26 mouse cellular contexts compared by ENCODE assay signal in the genomic region with DNA sequence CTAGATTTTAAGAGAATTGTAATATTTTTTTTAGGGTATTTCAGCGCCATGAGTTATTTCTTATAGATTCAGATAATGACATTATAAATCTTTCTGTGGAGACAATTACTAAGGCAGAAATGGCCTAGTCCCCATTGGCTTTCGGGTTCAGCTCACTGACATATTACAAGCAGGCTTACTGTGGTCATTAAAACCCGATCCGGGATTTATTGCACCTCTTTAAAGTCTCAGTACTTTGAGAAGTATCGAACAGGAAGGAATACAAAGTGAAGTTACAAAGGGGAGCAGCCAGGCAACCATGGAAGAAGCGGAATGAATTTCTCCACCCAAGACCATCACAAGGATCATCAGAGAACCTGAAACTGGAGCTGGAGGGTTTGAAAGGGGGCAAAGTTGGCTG.
DNase-seq lines count a peak whose midpoint lies in the region; ATAC-seq and TF ChIP-seq lines count a peak whose summit lies in the region.
"Had no signal": no experiment of that assay in that cellular context is flagged by ENCODE, and none has a peak within 500 bp of the region (broad histone marks: within the 10 kb centered on the region; RNA-seq: fewer than 3 reads in every experiment).

No protein-coding gene starts in this region.

- 14% methylated on average over 6 of the region's 6 CpGs for WGBS in limb, embryonic 11.5 days
- WGBS in neural tube, embryonic 13.5 days: 12% methylated on average over 6 of the region's 6 CpGs

- H3K27ac ChIP-seq in brown adipose tissue, adult 24 weeks (replicated peaks; ENCODE audit: low read depth, low read length): peak overlapping the region; percentile 44; the same call in 1 of the 2 replicates
- no peak overlapping the region for H3K27ac ChIP-seq in limb, embryonic 11.5 days (replicated peaks; ENCODE audit: low read depth, low read length)
- no peak overlapping the region; the same call in 1 of the 2 replicates for H3K27ac ChIP-seq in neural tube, embryonic 13.5 days (replicated peaks)
- no peak overlapping the region for H3K27ac ChIP-seq in gastrocnemius, adult 2 months
- H3K27ac ChIP-seq: embryonic facial prominence, embryonic 13.5 days; forebrain, embryonic 10.5 days; forebrain, embryonic 15.5 days; heart, embryonic 13.5 days; hindbrain, embryonic 14.5 days; liver, embryonic 13.5 days; midbrain, embryonic 13.5 days; stomach, embryonic 15.5 days had no signal

- intact Hi-C loops in gastrocnemius, adult 2 months (cut with DNase I): no loop called here

- no peak overlapping the region for H3K9ac ChIP-seq in limb, embryonic 11.5 days (ENCODE audit: low read length)
- no peak overlapping the region for H3K9ac ChIP-seq in neural tube, embryonic 13.5 days
- H3K9ac ChIP-seq: embryonic facial prominence, embryonic 13.5 days; forebrain, embryonic 15.5 days; heart, embryonic 13.5 days; hindbrain, embryonic 14.5 days; liver, embryonic 13.5 days; midbrain, embryonic 13.5 days; stomach, embryonic 15.5 days had no signal

- no peak for ATAC-seq in limb, embryonic 11.5 days (ENCODE audit: insufficient number of reproducible peaks, low FRiP score, low TSS enrichment, low read depth)
- peak; percentile 70 for ATAC-seq in neural tube, embryonic 13.5 days (ENCODE audit: low read depth)
- ATAC-seq: forebrain, embryonic 15.5 days; inflammation-experienced regulatory T-cells, adult 6 months; lung, postnatal 0 days; midbrain, embryonic 13.5 days had no signal

- no peaks in the 10 kb centered on the region for H3K36me3 ChIP-seq in limb, embryonic 11.5 days (ENCODE audit: control insufficient read depth, insufficient read depth, low read length)
- H3K36me3 ChIP-seq in neural tube, embryonic 13.5 days: no peaks in the 10 kb centered on the region
- H3K36me3 ChIP-seq: embryonic facial prominence, embryonic 13.5 days; forebrain, embryonic 10.5 days; forebrain, embryonic 15.5 days; heart, embryonic 13.5 days; liver, embryonic 13.5 days; midbrain, embryonic 13.5 days; stomach, embryonic 15.5 days had no signal

- H3K27me3 ChIP-seq in limb, embryonic 11.5 days (ENCODE audit: control insufficient read depth, insufficient read depth, low read length): no peaks in the 10 kb centered on the region
- H3K27me3 ChIP-seq in neural tube, embryonic 13.5 days: no peaks in the 10 kb centered on the region
- H3K27me3 ChIP-seq: CH12.LX; embryonic facial prominence, embryonic 13.5 days; forebrain, embryonic 15.5 days; heart, embryonic 13.5 days; liver, embryonic 13.5 days; megakaryocyte, embryonic 14.5 days; midbrain, embryonic 13.5 days; stomach, embryonic 15.5 days had no signal

- TF ChIP-seq CTCF in gastrocnemius, adult 2 months (IDR thresholded peaks at IDR 0.05): no peak

- H3K4me2 ChIP-seq in limb, embryonic 11.5 days (ENCODE audit: low read depth, severe bottlenecking): no peak overlapping the region
- peak overlapping the region; percentile 9; the same call in 1 of the 2 replicates for H3K4me2 ChIP-seq in neural tube, embryonic 13.5 days
- H3K4me2 ChIP-seq: embryonic facial prominence, embryonic 13.5 days; forebrain, embryonic 15.5 days; heart, embryonic 13.5 days; hindbrain, embryonic 14.5 days; liver, embryonic 13.5 days; midbrain, embryonic 13.5 days; stomach, embryonic 15.5 days had no signal

- DNase-seq in embryo, embryonic 10.5 days (ENCODE audit: low spot score): peak; percentile 34
- no peak for DNase-seq in embryo, embryonic 10 days (ENCODE audit: low spot score)
- peak; percentile 36 for DNase-seq in limb, embryonic 11.5 days (ENCODE audit: low spot score)
- DNase-seq in adrenal gland, adult 2 months: no peak
- DNase-seq in gastrocnemius, adult 2 months: no peak
- DNase-seq: cerebellum, adult 18-20 months; cerebellum, postnatal 10 days; heart, postnatal 10 days; kidney, adult 11 months; kidney, postnatal 25 days; left cerebral cortex, postnatal 4 days; liver, embryonic 13.5 days; right cerebral cortex, postnatal 14 days had no signal

- peaks cover 3% of the 10 kb centered on the region; the same call in 1 of the 2 replicates for H3K4me1 ChIP-seq in brown adipose tissue, adult 24 weeks (ENCODE audit: control insufficient read depth, insufficient read depth, insufficient read length, low read length)
- H3K4me1 ChIP-seq in limb, embryonic 11.5 days (ENCODE audit: control insufficient read depth, insufficient read depth, low read length): peaks cover 7% of the 10 kb centered on the region; the same call in 1 of the 2 replicates
- peaks cover 22% of the 10 kb centered on the region for H3K4me1 ChIP-seq in neural tube, embryonic 13.5 days (replicated peaks)
- H3K4me1 ChIP-seq: embryonic facial prominence, embryonic 13.5 days; forebrain, embryonic 10.5 days; forebrain, embryonic 15.5 days; heart, embryonic 13.5 days; liver, embryonic 13.5 days; megakaryocyte, embryonic 14.5 days; midbrain, embryonic 13.5 days; stomach, embryonic 15.5 days had no signal

- H3K9me3 ChIP-seq in limb, embryonic 11.5 days (ENCODE audit: control insufficient read depth, low read length): no peaks in the 10 kb centered on the region
- peaks cover 2% of the 10 kb centered on the region; the same call in 1 of the 2 replicates for H3K9me3 ChIP-seq in neural tube, embryonic 13.5 days
- H3K9me3 ChIP-seq: embryonic facial prominence, embryonic 13.5 days; forebrain, embryonic 10.5 days; stomach, embryonic 15.5 days had no signal

- H3K4me3 ChIP-seq in brown adipose tissue, adult 24 weeks (ENCODE audit: insufficient read depth, low read depth, low read length): no peak overlapping the region
- no peak overlapping the region for H3K4me3 ChIP-seq in limb, embryonic 11.5 days (ENCODE audit: low read depth, low read length)
- H3K4me3 ChIP-seq in neural tube, embryonic 13.5 days: no peak overlapping the region
- no peak overlapping the region for H3K4me3 ChIP-seq in gastrocnemius, adult 2 months
- H3K4me3 ChIP-seq: embryonic facial prominence, embryonic 13.5 days; forebrain, embryonic 10.5 days; forebrain, embryonic 15.5 days; heart, embryonic 13.5 days; liver, embryonic 13.5 days; megakaryocyte, embryonic 14.5 days; midbrain, embryonic 13.5 days; stomach, embryonic 15.5 days had no signal

Comparison
In these comparisons a context has a peak if more than half of its experiments do, and no peak if none do; other contexts are left out.
1. DNase-seq: peak in embryo, embryonic 10.5 days (single experiment) and limb, embryonic 11.5 days (single experiment); none in embryo, embryonic 10 days (single experiment), adrenal gland, adult 2 months (single experiment) and gastrocnemius, adult 2 months (single experiment).